Mouse (Mus musculus) regulatory T cell (primary cell): Measurements from ENCODE around the gene Olfr57.
"Not testable (repeated sequence)": the region's sequence is repeated elsewhere in the genome, so short reads cannot be mapped to it uniquely, and the experiment has no call there.

Source experiments
- in situ Hi-C: fragments of 300-600 bp; cut with MboI, MseI; formaldehyde crosslinking; loops from one replicate; pipeline ENCODE4 v1.15.1; 2025; ENCODE audit warnings: high pct_unique_total_duplicates

Olfr57 gene

DNA sequence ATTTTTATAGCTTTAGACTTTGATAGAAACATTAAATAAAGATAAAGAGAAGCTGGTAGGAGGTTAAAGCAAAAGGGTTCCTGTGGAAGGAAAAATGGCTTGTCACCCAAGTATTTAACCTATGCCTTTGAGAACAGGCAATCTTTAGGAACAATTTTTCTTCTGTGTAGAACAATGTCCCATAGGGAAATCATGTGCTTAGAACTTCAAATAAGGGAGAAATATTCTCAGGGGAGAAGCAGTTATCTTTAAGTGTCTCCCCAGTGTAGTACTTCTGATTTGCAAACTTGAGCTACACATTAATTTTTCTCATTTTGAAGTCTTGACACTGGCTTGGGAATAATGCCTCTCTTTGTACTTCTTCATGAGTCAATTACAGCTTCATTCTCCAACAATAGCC, at the start of gene Olfr57:
Gene Olfr57 (plus strand): TSS at position 301 of the 400 bp plus-strand sequence.
- in situ Hi-C loops = no loop called here

- in situ Hi-C loops = loop anchor here (10.0 kb wide), 1 partner anchor 174 kb away; no protein-coding TSS in a partner anchor
These were observed 47.8 kb upstream of the Olfr57 start, which contains the start of gene Olfr1352 for GRCm38 (mm10) chr10:78980750-78981149. Olfr1352 (plus strand) TSS chr10:78981050.

DNA sequence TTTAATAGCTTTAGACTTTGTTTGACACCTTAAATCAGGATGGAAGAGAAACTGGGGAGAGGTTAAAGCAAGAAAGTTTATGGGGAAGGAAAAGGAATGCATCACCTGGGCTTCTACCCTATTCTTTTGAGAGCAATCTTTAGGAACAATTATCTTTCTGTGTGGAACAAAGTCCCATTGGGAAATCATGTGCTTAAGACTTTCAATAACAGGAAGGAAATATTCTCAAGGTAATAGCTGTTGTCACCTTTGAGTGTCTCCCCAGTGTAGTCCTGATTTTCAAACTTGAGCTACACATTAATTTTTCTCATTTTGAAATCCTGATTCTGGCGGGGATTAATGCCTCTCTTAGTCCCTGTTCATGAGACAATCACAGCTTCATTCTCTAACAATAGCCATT, 16.4 kb upstream of the Olfr57 start, which contains the start of gene Olfr1351:
Gene Olfr1351 (plus strand): TSS at position 301 of the 400 bp plus-strand sequence.
- in situ Hi-C loops = no loop called here

- in situ Hi-C loops = not testable (repeated sequence)
These were observed 13.9 kb downstream of the Olfr57 start for GRCm38 (mm10) chr10:79042457-79042856.

- in situ Hi-C loops = not testable (repeated sequence)
These were observed 28.8 kb downstream of the Olfr57 start for GRCm38 (mm10) chr10:79057370-79057769.
